In the genomic region with DNA sequence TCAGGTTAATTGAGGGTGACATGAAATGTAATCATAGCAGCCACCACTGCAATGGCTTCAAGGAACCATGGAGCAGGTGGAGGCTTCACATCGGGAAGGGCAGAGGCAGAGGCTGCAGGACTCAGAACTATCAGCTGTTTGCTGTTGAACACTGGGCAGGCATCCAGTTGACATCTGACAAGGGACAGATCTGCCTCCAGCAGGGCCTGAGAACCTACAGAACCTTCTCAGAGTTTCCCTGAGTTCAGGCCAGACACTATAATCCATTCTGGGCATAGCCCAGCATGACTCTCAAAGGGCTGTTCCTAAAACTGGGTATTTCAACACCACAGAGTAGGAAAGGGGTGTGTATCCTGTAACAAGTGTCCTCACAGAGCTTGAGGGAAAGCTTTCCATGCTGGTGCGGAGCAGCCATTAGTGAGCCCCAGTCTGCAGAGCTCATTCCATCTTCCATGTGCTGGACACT, we compare ENCODE assay signal across 10 mouse cellular contexts. TPM values are rescaled to one million over a fixed set of nuclear protein-coding genes. Genes with fewer than 3 reads are reported as not detected.
A peak's percentile ranks its signal among the peaks of the same experiment; 100 is the strongest.
DNase-seq lines count a peak whose midpoint lies in the region; ATAC-seq lines count a peak whose summit lies in the region.
"Had no signal": no experiment of that assay in that cellular context is flagged by ENCODE, and none has a peak within 500 bp of the region (broad histone marks: within the 10 kb centered on the region; RNA-seq: fewer than 3 reads in every experiment).

No protein-coding gene starts in this region.

- no peak overlapping the region for H3K9ac ChIP-seq in embryonic facial prominence, embryonic 15.5 days
- H3K9ac ChIP-seq in heart, embryonic 16.5 days (ENCODE audit: low read length), result no peak overlapping the region
- no peak overlapping the region for H3K9ac ChIP-seq in forebrain, embryonic 12.5 days
- H3K9ac ChIP-seq: liver, embryonic 14.5 days had no signal

- no peak overlapping the region for H3K4me2 ChIP-seq in embryonic facial prominence, embryonic 15.5 days (replicated peaks)
- no peak overlapping the region for H3K4me2 ChIP-seq in heart, embryonic 16.5 days (ENCODE audit: low read depth, low read length)
- H3K4me2 ChIP-seq in forebrain, embryonic 12.5 days, result no peak overlapping the region

- no peaks in the 10 kb centered on the region for H3K9me3 ChIP-seq in embryonic facial prominence, embryonic 15.5 days (replicated peaks)
- H3K9me3 ChIP-seq in heart, embryonic 16.5 days (replicated peaks; ENCODE audit: control insufficient read depth, low read length), result no peaks in the 10 kb centered on the region; the same call in 1 of the 2 replicates
- no peaks in the 10 kb centered on the region for H3K9me3 ChIP-seq in forebrain, embryonic 12.5 days
- H3K9me3 ChIP-seq: G1E had no signal

- ATAC-seq in embryonic facial prominence, embryonic 15.5 days (ENCODE audit: insufficient number of reproducible peaks, low FRiP score, low TSS enrichment, low read depth), result peak; percentile 57
- ATAC-seq in heart, embryonic 16.5 days (replicated peaks; ENCODE audit: extremely low read depth, insufficient read depth, low FRiP score), result peak; percentile 76
- ATAC-seq in megakaryocyte-erythroid progenitor cell, adult 5-6 weeks (replicated peaks; ENCODE audit: low FRiP score, low TSS enrichment, poor library complexity, severe bottlenecking), result 0 out of 2 replicates have a peak, but pooled peaks have one; percentile 35
- no peak for ATAC-seq in forebrain, embryonic 12.5 days (ENCODE audit: low FRiP score)

- peak; percentile 12 for DNase-seq in kidney, postnatal 14 days
- no peak for DNase-seq in kidney, adult 9 months
- no peak for DNase-seq in natural killer cell, adult 2 months (ENCODE audit: low spot score in 2 of 2)
- DNase-seq in retina, embryonic 14.5 days (ENCODE audit: low spot score), result no peak

- H3K4me3 ChIP-seq in embryonic facial prominence, embryonic 15.5 days (replicated peaks), result no peak overlapping the region
- H3K4me3 ChIP-seq in heart, embryonic 16.5 days (ENCODE audit: low read length), result no peak overlapping the region
- H3K4me3 ChIP-seq in forebrain, embryonic 12.5 days (replicated peaks), result no peak overlapping the region

- H3K4me1 ChIP-seq in embryonic facial prominence, embryonic 15.5 days, result peaks cover 12% of the 10 kb centered on the region
- H3K4me1 ChIP-seq in heart, embryonic 16.5 days (ENCODE audit: control insufficient read depth, insufficient read depth, low read length), result peaks cover 11% of the 10 kb centered on the region
- H3K4me1 ChIP-seq in forebrain, embryonic 12.5 days, result no peaks in the 10 kb centered on the region

- H3K27ac ChIP-seq in embryonic facial prominence, embryonic 15.5 days (replicated peaks), result no peak overlapping the region
- peak overlapping the region; percentile 46; the same call in 1 of the 2 replicates for H3K27ac ChIP-seq in heart, embryonic 16.5 days (ENCODE audit: low read length)
- no peak overlapping the region for H3K27ac ChIP-seq in forebrain, embryonic 12.5 days
- H3K27ac ChIP-seq: liver, embryonic 14.5 days had no signal

- no peaks in the 10 kb centered on the region for H3K36me3 ChIP-seq in embryonic facial prominence, embryonic 15.5 days
- no peaks in the 10 kb centered on the region for H3K36me3 ChIP-seq in heart, embryonic 16.5 days (ENCODE audit: control insufficient read depth, insufficient read depth)
- H3K36me3 ChIP-seq in forebrain, embryonic 12.5 days (replicated peaks), result no peaks in the 10 kb centered on the region
- H3K36me3 ChIP-seq: G1E had no signal

- no peaks in the 10 kb centered on the region for H3K27me3 ChIP-seq in embryonic facial prominence, embryonic 15.5 days
- H3K27me3 ChIP-seq in heart, embryonic 16.5 days (ENCODE audit: control insufficient read depth, insufficient read depth, low read length), result no peaks in the 10 kb centered on the region
- no peaks in the 10 kb centered on the region for H3K27me3 ChIP-seq in forebrain, embryonic 12.5 days

- WGBS in embryonic facial prominence, embryonic 15.5 days, result 34% methylated on average over 2 of the region's 2 CpGs
- 30% methylated on average over 2 of the region's 2 CpGs for WGBS in heart, embryonic 16.5 days
- 56% methylated on average over 2 of the region's 2 CpGs for WGBS in forebrain, embryonic 12.5 days

RNA-seq across cellular contexts. Expression of a gene that starts 23.8 kb away (rescaled TPM):
- polyA plus RNA-seq in embryonic facial prominence, embryonic 15.5 days (2015; fragmentation: Nextera tagmentation; extraction: Ambion mirVana), result 1.4 and 1.5 TPM in 2 replicates
- polyA plus RNA-seq in heart, embryonic 16.5 days (2015; fragmentation: Nextera tagmentation; extraction: Ambion mirVana), result 1.7 and 3.3 TPM in 2 replicates
- 1.0 TPM in 1 of 2 replicates, not detected in the other for total RNA-seq in megakaryocyte-erythroid progenitor cell, adult 5-6 weeks (2014; fragmentation: Nextera tagmentation)
- total RNA-seq in megakaryocyte-erythroid progenitor cell, adult 5-6 weeks (2017), result 0.14 TPM in 1 of 2 replicates, not detected in the other
- polyA plus RNA-seq in forebrain, embryonic 12.5 days (2016; fragmentation: Nextera tagmentation; extraction: Ambion mirVana), result 1.00 and 1.7 TPM in 2 replicates
- polyA plus RNA-seq: G1E had no signal
